Mouse (Mus musculus) lung, adult 18-20 months (tissue): Measurements from ENCODE around the gene Ankrd35.
"Not testable (repeated sequence)": the region's sequence is repeated elsewhere in the genome, so short reads cannot be mapped to it uniquely, and the experiment has no call there.

Experiments
- DNase-seq, 2 experiments: peaks; one replicate each; pipeline ENCODE4 v3.0.0; 2022; ENCODE audit warnings: mixed read lengths in 2 of 2

The Ankrd35 gene

GRCm38 (mm10) chr3:96673514-96673913, 3.6 kb downstream of the Ankrd35 start:
- no peak for DNase-seq

DNA sequence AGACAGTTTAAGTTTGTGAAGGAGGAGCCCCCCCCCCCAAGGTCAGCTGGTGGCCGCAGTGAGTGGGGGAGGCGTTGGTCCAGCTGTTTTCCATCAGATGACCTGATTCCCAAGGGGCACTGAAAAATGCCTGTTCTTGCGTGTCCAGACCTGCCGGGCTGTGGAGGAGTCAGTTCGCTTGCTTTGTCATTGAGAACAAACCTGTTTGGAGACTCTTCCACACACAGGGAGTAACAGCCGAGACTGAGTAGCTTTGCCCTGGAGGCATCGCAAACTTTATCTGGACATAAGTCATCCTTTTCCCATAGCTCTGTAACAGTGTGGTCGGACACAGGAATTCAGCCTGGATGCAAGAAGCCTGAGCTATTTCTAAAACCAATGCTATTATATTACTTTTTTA, 4.5 kb downstream of the Ankrd35 start:
- DNase-seq = no peak

DNA sequence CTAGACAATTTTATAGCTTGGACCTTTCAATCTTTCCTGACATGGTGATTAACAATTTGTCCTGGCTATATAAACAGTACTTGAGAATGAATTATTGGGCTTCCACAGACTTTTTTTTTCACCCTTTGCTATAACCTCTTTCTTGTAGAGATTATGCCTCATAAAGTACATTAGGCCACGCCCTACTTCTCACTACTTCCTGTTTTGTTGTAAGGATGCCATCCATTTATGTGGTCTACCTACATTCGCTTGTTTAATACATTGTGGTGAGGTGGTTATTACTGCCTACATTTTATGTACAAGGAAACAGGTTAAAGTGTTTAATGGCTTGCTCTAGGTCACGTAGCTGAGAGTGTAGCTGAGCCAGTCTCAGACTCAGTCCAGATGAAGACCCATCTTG, 5.2 kb downstream of the Ankrd35 start:
- no peak for DNase-seq

GRCm38 (mm10) chr3:96675690-96676089, 5.8 kb downstream of the Ankrd35 start:
- DNase-seq = no peak

DNA sequence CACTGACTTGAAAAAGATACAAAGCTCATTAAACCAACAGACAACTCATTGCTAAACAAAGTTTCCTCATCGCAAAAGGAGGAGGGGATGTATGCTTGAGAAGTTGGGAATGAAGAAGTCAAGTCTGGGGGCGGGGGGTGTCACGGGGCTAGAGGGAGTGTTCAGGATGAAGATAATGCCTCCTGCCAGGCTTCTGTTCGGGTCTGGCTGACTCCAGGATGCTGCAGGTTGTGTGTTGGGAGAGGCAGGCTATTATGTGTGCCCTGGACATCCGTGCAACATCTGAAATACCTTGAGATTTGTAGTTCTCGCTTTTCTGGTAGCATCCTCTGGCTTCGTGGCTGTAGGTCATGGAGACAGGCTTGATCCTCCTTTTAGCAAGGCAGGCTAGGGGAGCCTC, 8.5 kb downstream of the Ankrd35 start:
- DNase-seq = no peak

- DNase-seq = no peak
Observed at GRCm38 (mm10) chr3:96679159-96679674, 9.3 kb downstream of the Ankrd35 start.

DNA sequence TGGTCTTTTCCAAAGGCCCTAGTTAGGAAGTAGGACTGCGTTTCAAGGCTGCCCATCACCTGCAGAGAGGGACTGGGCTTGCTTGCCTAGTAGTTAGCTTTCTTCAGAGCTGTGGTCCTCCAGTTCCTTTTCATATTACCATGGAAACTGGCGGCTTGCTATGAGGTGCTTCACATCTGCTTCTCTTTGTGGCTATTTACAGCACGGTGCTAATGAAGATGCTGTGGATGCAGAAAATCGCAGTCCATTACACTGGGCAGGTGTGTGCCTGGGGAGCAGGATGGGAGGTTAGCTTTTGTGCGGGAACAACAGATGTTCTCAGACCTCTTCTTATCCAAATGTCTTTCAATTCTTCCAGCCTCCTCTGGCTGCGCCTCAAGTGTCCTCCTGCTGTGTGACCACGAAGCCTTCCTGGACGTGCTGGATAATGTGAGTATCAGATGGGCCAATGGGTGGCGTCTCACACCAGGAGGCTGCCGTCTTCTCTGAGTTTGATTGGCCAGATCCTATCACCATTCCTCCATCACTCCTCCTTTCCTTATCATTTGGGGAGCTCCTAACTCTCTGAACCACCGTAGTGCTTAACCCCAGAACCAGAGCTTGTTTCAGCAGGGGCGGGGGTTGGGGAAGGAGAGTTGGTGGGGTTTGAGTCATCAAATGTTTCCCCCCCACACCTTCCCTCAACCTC, 10.5 kb downstream of the Ankrd35 start:
- DNase-seq = no peak

GRCm38 (mm10) chr3:96683496-96683895, 13.6 kb downstream of the Ankrd35 start:
- no peak for DNase-seq

DNA sequence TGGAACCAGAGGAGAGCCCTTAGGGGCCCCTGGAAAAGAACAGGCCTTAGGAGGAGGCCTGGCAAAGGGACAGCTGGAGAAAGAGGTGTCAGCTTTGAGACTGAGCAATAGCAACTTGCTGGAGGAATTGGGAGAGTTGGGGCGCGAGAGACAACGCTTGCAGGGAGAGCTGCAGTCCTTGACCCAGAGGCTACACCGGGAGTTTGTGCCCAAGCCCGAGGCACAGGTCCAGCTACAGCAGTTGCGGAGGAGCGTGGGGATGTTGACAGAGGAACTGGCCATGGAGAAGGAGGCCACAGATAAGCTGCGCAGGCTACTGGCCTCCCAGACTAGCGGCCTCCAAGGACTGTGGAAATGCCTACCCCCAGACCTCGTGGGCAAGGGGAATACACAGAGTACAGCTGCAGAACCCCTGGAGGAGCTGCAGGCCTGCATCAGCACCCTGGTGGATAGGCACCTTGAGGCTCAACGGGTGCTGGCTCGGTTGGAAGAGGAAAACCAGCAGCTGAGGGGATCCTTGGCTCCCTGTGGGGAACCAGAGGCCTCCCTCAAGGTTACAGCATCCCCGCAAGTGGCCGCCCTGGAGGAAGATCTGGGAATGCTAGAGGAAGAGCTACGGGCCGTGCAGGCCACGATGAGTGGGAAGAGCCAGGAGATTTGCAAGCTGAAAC, 14.4 kb downstream of the Ankrd35 start:
- no peak for DNase-seq

DNA sequence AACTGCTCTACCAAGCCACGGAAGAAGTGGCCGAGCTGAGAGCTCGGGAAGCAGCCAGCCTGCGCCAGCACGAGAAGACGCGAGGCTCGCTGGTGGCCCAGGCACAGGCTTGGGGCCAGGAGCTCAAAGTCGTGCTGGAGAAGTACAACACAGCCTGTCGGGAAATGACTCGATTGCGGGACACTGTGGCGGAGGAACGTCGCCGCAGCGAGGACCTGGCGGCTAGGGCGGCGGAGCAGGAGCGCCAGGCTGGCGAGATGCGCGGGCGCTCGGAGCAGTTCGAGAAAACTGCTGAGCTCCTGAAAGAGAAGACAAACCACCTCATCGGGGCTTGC, 14.9 kb downstream of the Ankrd35 start:
- DNase-seq = no peak

GRCm38 (mm10) chr3:96686057-96686456, 16.1 kb downstream of the Ankrd35 start:
- not testable (repeated sequence) for DNase-seq

GRCm38 (mm10) chr3:96688854-96689253, 18.9 kb downstream of the Ankrd35 start:
- no peak for DNase-seq

DNA sequence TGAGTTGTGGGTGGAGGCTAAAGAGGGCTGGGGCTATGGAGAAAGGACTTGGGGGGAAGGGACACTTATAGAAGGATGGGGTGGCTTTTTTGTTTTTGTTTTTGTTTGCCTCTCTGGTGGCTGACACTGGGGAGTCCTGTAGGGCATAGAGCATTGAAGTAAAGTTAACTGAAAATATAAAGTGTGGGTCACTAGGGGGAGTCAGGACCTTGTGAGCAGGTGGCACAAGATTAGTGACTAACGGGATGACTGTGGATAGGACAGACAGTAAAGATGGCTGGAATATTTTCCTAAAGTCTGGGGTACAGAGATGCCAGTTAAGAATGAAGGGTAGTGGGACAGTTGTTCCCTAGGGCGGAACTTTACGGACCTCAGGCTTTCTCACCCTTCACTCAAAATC, 20.4 kb downstream of the Ankrd35 start:
- no peak for DNase-seq

DNA sequence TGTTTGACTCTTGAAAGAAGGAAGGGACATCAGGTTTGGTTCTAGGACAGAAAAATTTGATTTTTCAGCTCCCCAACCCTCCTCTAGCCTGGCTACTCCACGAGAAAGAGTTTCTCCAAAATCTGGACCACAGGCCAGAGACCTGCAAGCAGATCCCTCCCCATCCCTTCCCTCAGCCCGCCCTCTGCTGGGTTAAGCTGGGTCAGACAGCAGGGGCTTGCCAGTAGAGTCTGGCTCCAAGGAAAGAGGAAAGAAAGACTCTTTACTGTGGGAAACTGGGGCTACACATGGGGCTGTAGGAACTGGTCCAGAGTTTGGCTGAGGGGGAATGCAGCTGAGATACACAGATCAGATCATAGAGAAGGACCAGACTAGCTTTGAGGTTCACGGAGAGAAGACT, 22.6 kb downstream of the Ankrd35 start:
- DNase-seq = no peak

- DNase-seq = no peak
Observed at GRCm38 (mm10) chr3:96693579-96693978, 23.6 kb downstream of the Ankrd35 start.

DNA sequence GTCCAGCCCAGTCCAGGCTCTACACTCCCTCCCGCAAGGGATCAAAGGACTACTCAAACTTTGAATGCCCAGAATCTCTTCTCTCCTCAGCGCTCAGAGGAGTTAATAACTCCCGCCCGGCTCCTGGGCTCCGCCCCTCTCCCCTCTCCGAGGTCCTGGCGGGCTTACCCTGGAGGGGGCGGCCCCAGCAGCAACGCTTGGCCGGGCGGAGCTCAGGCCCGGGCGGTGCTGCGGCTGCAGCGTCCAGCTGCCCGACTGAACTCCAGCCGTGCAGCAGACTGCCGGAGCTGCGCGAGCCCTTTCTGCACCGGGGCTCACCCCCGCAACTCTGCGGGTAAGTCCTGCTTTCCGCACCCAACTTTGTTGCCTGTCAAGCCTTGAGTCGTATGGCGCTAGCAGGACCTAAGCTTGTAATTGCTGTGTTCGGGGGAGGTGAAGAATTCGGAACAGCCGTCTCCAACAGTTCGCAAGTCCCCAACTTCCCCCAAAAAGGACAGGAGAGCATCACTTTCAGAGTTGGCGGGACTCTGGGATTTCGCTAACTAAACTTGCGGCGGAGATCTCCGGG, 26.4 kb downstream of the Ankrd35 start, which contains the start of gene Pias3:
Gene Pias3 (plus strand): TSS at position 187 of the 568 bp plus-strand sequence.
- peak; percentile 88 to 92 for DNase-seq

- peak; percentile 92 to 93 for DNase-seq
Observed at GRCm38 (mm10) chr3:96696766-96697732, 27.1 kb downstream of the Ankrd35 start.

DNA sequence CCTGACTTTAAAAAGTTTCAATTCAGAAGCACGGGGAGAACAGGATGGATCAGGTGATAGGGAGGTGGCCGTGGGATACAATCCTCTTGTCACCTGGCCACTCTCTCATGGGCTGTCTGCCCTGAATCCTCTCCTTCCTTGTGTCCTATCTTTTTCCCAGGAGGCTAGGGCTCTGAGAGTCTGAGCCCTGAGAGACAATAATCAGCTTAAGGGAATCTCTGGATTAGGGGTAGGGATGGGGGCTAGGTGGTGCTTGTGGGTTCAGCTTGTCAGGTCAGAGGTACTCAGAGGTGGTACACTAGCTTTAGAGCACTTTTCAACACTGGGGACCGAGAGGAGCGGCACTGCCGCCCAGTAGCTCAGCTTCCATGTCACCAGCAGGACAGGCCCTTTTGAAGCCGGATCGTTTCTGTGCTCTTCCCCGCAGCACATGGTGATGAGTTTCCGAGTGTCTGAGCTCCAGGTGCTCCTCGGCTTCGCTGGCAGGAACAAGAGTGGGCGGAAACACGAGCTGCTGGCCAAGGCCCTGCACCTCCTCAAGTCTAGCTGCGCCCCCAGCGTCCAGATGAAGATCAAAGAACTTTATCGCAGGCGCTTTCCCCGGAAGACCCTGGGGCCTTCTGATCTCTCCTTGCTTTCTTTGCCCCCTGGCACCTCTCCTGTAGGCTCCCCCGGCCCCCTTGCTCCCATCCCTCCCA, 29.2 kb downstream of the Ankrd35 start:
- no peak for DNase-seq

- DNase-seq = no peak
Observed at GRCm38 (mm10) chr3:96700376-96700775, 30.4 kb downstream of the Ankrd35 start.

DNA sequence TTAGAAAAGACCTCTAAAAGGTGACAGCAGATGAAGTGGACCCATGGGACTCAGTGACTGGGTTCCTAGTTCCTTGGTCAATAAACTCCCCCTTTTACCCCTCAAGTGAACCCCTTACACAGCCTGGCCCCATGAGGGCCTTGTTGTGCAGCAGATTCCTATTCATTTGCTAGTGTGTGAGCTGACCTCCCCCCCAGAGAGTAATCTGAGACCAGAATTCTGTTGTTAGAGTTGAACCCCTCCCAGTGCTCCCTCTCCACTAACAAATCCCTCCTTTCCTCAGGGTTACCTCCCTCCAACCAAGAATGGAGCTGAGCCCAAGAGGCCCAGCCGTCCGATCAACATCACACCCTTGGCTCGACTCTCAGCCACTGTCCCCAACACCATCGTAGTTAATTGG, 31.1 kb downstream of the Ankrd35 start:
- DNase-seq = no peak

DNA sequence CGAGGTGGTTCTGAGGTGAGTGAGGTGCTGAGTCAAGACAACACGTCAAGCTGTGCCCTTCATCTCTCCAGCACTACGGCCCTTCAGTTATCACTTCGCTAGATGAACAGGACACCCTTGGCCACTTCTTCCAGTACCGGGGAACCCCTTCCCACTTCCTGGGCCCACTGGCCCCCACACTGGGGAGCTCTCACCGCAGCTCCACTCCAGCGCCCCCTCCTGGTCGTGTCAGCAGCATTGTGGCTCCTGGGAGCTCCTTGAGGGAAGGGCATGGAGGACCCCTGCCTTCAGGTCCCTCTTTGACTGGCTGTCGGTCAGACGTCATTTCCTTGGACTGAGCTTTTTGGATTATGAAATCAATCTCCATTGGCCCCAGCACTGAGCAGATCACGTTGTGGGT, 34.8 kb downstream of the Ankrd35 start:
- no peak for DNase-seq

- DNase-seq = no peak
Observed at GRCm38 (mm10) chr3:96706217-96706616, 36.3 kb downstream of the Ankrd35 start.
